Mouse (Mus musculus) intestine, postnatal 0 days (tissue): ENCODE measurements around the gene Neurl4. TPM values are rescaled to one million over a fixed set of nuclear protein-coding genes. Genes with fewer than 3 reads are reported as not detected.
"Not testable (repeated sequence)": the region's sequence is repeated elsewhere in the genome, so short reads cannot be mapped to it uniquely, and the experiment has no call there.

Experiments used
- ATAC-seq: fragments of 200-750 bp; cut with Nextera tagmentation; 2 replicates; pipeline ENCODE4 v1.8.0; 2017; ENCODE audit warnings: mild to moderate bottlenecking, moderate TSS enrichment, moderate library complexity
- H3K27ac ChIP-seq: fragments of 300-500 bp; sonication (generic); 2 replicates; pipeline ENCODE4 v1.5.1; 2014; ENCODE audit warnings: mild to moderate bottlenecking, low read depth, low read length, moderate library complexity
- H3K27me3 ChIP-seq: fragments of 300-500 bp; sonication (generic); replicated peaks from 2 replicates; pipeline ENCODE4 v1.6.1; 2014; ENCODE audit warnings: low read length, mixed read lengths; ENCODE audit not compliant: control insufficient read depth, insufficient read depth
- H3K36me3 ChIP-seq: fragments of 300-500 bp; sonication (generic); 2 replicates; pipeline ENCODE4 v1.6.1; 2014; ENCODE audit warnings: mild to moderate bottlenecking, moderate library complexity; ENCODE audit not compliant: control insufficient read depth, insufficient read depth
- H3K4me1 ChIP-seq: fragments of 300-500 bp; sonication (generic); replicated peaks from 2 replicates; pipeline ENCODE4 v1.6.1; 2014; ENCODE audit warnings: antibody characterized with exemption, low read length, mixed read lengths; ENCODE audit not compliant: control insufficient read depth, insufficient read depth
- H3K4me2 ChIP-seq: fragments of 300-500 bp; sonication (generic); replicated peaks from 2 replicates; pipeline ENCODE4 v1.6.1; 2014; ENCODE audit warnings: low read depth, mild to moderate bottlenecking, moderate library complexity
- H3K4me3 ChIP-seq: fragments of 300-500 bp; sonication (generic); 2 replicates; pipeline ENCODE4 v1.5.1; 2014; ENCODE audit warnings: low read depth, low read length
- H3K9ac ChIP-seq: fragments of 300-500 bp; sonication (generic); 2 replicates; pipeline ENCODE4 v1.6.1; 2014; ENCODE audit warnings: mild to moderate bottlenecking, low read depth, low read length
- H3K9me3 ChIP-seq: fragments of 300-500 bp; sonication (generic); 2 replicates; pipeline ENCODE4 v1.6.1; 2016; ENCODE audit warnings: mixed run types; ENCODE audit not compliant: control insufficient read depth
- CTCF ChIP-seq: sonication (generic); IDR thresholded peaks from 2 replicates; pipeline ENCODE4 v1.5.1; 2016; ENCODE audit warnings: low read depth, mild to moderate bottlenecking, control low read depth, antibody characterized with exemption, moderate library complexity
- WGBS: fragments of 180-500 bp; shearing (Covaris S2); extraction: QIAGEN DNeasy Blood & Tissue Kit; methylation state at CpG from one replicate; pipeline ENCODE4 v1.1.7; 2014; 5-methylcytosine and 5-hydroxymethylcytosine counted together
- polyA plus RNA-seq: library from polyadenylated mRNA; unstranded; fragments of >200 nt; fragmentation: Nextera tagmentation; extraction: Ambion mirVana; gene quantifications from 2 replicates; pipeline ENCODE4 v1.2.1, GENCODE M21; 2015

The Neurl4 gene
- polyA plus RNA-seq, 1 experiment from 2014 or later = 10.3 TPM

- 48% methylated on average over 3 of the region's 3 CpGs for WGBS
- no peak overlapping the region for H3K4me2 ChIP-seq
- no peak overlapping the region for H3K9ac ChIP-seq
Measured at GRCm38 (mm10) chr11:69922796-69923195, 21.9 kb downstream of the Neurl4 start.

GRCm38 (mm10) chr11:69927501-69927900 is 26.6 kb downstream of the Neurl4 start:
- Histone ChIP-seq H3K4me1 (no peaks in the 10 kb centered on the region), H3K36me3 (no peaks in the 10 kb centered on the region), H3K9ac (no peak overlapping the region), H3K9me3 (no peaks in the 10 kb centered on the region), H3K27ac (no peak overlapping the region), H3K4me2 (no peak overlapping the region), H3K4me3 (no peak overlapping the region), H3K27me3 (no peaks in the 10 kb centered on the region)
- no peak for TF ChIP-seq CTCF
- no peak for ATAC-seq
- 94% methylated on average over 2 of the region's 2 CpGs for WGBS

More at GRCm38 (mm10) chr11:69922796-69923195, 21.9 kb downstream of the Neurl4 start:
- no peak for ATAC-seq
- Histone ChIP-seq H3K27ac (no peak overlapping the region), H3K4me1 (0 out of 2 replicates have a peak, but pooled peaks cover 5% of the 10 kb centered on the region), H3K9me3 (no peaks in the 10 kb centered on the region), H3K4me3 (no peak overlapping the region), H3K36me3 (peaks cover 13% of the 10 kb centered on the region), H3K27me3 (no peaks in the 10 kb centered on the region)
- TF ChIP-seq CTCF = no peak

DNA sequence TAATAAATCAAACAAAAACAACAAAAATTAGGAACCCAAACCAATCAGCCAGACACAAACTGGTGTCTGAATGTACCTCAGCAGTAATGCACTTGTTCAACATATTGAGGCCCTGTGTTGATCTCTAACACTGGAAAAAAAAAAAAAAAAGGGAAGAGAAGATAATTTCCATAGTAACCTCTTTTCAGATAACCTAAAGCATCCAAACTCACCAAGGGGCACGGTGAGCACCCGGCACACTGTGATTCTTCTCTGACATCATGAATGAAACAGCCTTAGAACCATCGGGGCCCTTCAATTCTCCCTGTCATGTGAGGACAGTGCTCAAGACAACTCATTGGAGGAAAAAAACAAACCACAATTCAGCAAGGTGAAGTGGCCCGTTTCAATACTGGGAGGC is 28.8 kb downstream of the Neurl4 start:
- no peak for ATAC-seq
- WGBS = 40% methylated on average over 4 of the region's 4 CpGs
- H3K4me3 ChIP-seq = no peak overlapping the region

GRCm38 (mm10) chr11:69930176-69930575 is 29.3 kb downstream of the Neurl4 start:
- H3K4me3 ChIP-seq, H3K9ac ChIP-seq, H3K27me3 ChIP-seq, ATAC-seq, H3K36me3 ChIP-seq, H3K4me2 ChIP-seq, H3K27ac ChIP-seq, H3K9me3 ChIP-seq, H3K4me1 ChIP-seq: not testable (repeated sequence)
- WGBS = 93% methylated on average over 8 of the region's 8 CpGs

More for the DNA sequence above, 28.8 kb downstream of the Neurl4 start:
- no peak for TF ChIP-seq CTCF
- Histone ChIP-seq H3K4me1 (no peaks in the 10 kb centered on the region), H3K4me2 (no peak overlapping the region), H3K9me3 (no peaks in the 10 kb centered on the region), H3K27me3 (no peaks in the 10 kb centered on the region; the same call in 1 of the 2 replicates), H3K9ac (no peak overlapping the region), H3K27ac (no peak overlapping the region), H3K36me3 (no peaks in the 10 kb centered on the region)

DNA sequence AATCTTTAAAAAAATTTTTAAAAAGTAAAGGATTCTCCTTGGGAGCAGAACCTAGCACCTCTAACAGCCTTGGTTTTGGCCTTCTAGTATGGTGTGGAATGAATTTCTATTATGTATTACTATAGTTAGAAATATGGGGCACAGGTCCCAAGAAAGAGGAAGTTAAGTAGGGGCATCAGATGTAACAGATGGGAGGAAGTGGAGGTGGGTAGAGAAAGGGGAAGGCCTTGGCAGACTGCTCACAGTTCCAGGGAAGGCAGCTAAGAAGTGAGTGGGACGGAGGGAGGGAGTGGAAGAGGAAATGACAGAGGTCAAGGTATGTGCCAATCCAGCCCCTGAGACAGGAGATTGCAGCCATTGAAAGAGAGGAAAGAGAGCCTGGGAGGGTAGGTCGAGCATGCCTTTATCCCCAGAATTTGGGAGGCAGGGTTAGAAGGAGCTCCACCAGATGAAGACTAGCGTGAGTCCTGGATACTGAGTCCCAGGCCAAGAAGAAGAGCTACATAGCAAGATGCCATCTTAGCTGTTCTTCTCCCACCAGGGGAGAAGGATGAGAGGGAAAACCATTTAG is 30.2 kb downstream of the Neurl4 start:
- no peak overlapping the region for H3K4me3 ChIP-seq
- WGBS = 53% methylated on average over 3 of the region's 3 CpGs
- H3K9me3 ChIP-seq = no peaks in the 10 kb centered on the region
- H3K4me2 ChIP-seq = no peak overlapping the region
- no peak for TF ChIP-seq CTCF
- no peak overlapping the region for H3K9ac ChIP-seq
- no peak overlapping the region for H3K27ac ChIP-seq
- peaks cover 5% of the 10 kb centered on the region for H3K27me3 ChIP-seq
- H3K36me3 ChIP-seq = no peaks in the 10 kb centered on the region
- peaks cover 6% of the 10 kb centered on the region for H3K4me1 ChIP-seq
- no peak for ATAC-seq

DNA sequence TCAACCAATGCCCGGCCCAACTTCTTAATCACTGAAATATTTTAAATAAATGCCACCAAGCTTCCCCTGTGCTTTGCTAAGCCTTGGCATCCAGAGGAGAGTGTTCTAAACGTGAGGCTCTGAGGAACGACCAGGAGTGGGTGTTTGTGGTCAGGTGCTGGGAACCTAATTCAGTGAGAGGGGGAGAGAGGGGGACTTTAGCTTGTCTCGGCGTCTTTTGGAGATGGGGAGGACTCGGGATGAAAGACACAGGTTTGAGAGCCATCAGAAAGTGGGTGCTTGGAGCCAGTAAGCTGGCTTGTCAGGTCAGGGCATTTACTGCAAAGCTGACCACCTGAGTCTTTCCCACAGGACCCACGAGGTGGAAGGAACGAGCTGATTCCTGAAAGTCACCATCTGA is 30.9 kb downstream of the Neurl4 start:
- Histone ChIP-seq H3K27ac (no peak overlapping the region), H3K9me3 (no peaks in the 10 kb centered on the region), H3K27me3 (peaks cover 5% of the 10 kb centered on the region), H3K4me3 (no peak overlapping the region), H3K4me2 (no peak overlapping the region), H3K36me3 (no peaks in the 10 kb centered on the region), H3K4me1 (peaks cover 8% of the 10 kb centered on the region), H3K9ac (no peak overlapping the region)
- no peak for ATAC-seq
- WGBS = 70% methylated on average over 8 of the region's 8 CpGs
- TF ChIP-seq CTCF = no peak

- no peak overlapping the region for H3K4me2 ChIP-seq
- ATAC-seq = no peak
- no peaks in the 10 kb centered on the region for H3K36me3 ChIP-seq
- WGBS = 38% methylated on average over 3 of the region's 3 CpGs
- H3K27ac ChIP-seq = no peak overlapping the region
- TF ChIP-seq CTCF = peak; percentile 56
- H3K27me3 ChIP-seq = peaks cover 5% of the 10 kb centered on the region
- H3K4me1 ChIP-seq = peaks cover 12% of the 10 kb centered on the region
- H3K9ac ChIP-seq = no peak overlapping the region
- no peaks in the 10 kb centered on the region for H3K9me3 ChIP-seq
- no peak overlapping the region for H3K4me3 ChIP-seq
Measured at GRCm38 (mm10) chr11:69932254-69932653, 31.4 kb downstream of the Neurl4 start.
